Comparison of ENCODE assay signal across 8 mouse cellular contexts in the genomic region with DNA sequence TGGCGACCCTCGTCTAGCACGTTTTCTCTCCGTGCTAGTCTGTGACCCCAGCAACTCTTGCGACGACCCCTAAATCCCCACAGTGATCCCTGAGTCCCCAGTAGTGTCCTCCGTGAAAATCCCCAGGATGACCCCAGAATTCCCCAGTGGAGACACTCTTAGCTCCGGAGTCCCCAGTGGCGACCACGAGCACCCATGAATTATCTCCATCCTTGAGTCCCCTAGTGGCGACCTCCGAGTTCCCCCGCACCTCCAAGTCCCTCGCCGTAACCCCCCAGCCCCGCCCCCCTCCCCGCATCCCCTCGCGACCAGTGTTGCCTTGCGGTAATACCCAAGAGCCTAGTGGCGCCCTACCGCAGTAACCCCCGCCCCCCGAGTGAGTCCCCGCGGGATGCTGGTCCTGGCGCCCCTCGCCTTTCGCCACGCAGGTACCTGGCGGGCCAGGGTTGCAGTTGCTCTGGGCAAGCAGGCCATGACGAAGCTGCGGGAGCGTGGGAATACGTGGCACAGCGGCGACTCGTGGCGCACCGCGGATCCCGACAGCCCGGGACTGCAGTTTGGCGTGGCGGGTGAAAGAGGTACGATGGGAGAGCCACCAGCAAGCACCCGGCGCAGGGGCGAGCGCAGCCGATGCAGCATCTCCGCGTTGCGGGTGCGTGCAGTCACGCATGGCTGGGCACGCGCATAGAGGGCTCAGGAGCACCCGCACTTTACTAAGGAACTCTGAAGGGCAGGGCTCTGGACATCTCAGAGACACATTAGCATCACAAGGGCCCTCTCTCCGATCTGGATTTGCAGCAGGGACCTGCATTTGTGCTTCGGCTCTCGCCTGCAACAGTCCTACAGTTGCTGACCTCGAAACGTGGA. TPM values are rescaled to one million over a fixed set of nuclear protein-coding genes. Genes with fewer than 3 reads are reported as not detected.
A peak's percentile ranks its signal among the peaks of the same experiment; 100 is the strongest.
DNase-seq lines count a peak whose midpoint lies in the region; ATAC-seq and TF ChIP-seq lines count a peak whose summit lies in the region.

No protein-coding gene starts in this region.

- 1% methylated on average over 64 of the region's 64 CpGs for WGBS in hindbrain, embryonic 12.5 days
- 14% methylated on average over 62 of the region's 64 CpGs for WGBS in limb, embryonic 14.5 days

- H3K9ac ChIP-seq in hindbrain, embryonic 12.5 days, result peak overlapping the region; percentile 73
- H3K9ac ChIP-seq in limb, embryonic 14.5 days (ENCODE audit: low read depth, low read length, severe bottlenecking), result peak overlapping the region; percentile 47

- no peak for TF ChIP-seq POLR2A in limb, embryonic 14.5 days (IDR thresholded peaks at IDR 0.05; ENCODE audit: borderline replicate concordance, extremely low read depth, insufficient read depth, insufficient read length)

- intact Hi-C loops in gastrocnemius, postnatal 36 days (cut with DNase I), result no loop called here

- H3K27me3 ChIP-seq in E14TG2a.4 (ENCODE audit: insufficient read depth, low read length), result no peaks in the 10 kb centered on the region
- H3K27me3 ChIP-seq in hindbrain, embryonic 12.5 days, result no peaks in the 10 kb centered on the region
- H3K27me3 ChIP-seq in limb, embryonic 14.5 days (ENCODE audit: control insufficient read depth, insufficient read depth, low read length), result peaks cover 4% of the 10 kb centered on the region; the same call in 1 of the 2 replicates

- TF ChIP-seq CTCF in E14TG2a.4 (conservative IDR thresholded peaks at IDR 0.05; ENCODE audit: low read length), result no peak

- ATAC-seq in hindbrain, embryonic 12.5 days (ENCODE audit: low FRiP score), result peak; percentile 29
- ATAC-seq in limb, embryonic 14.5 days (ENCODE audit: low FRiP score, low read depth), result peak; percentile 31; the same call in 1 of the 2 replicates

- peak; percentile 13 for DNase-seq in gastrocnemius, postnatal 10 days
- no peak for DNase-seq in gastrocnemius, postnatal 36 days
- DNase-seq in embryo, embryonic 10 days (ENCODE audit: low spot score), result peak; percentile 54
- no peak for DNase-seq in limb, embryonic 14.5 days (ENCODE audit: low spot score)
- peak; percentile 42 to 60 for DNase-seq in right cerebral cortex, adult 2 months (ENCODE audit: low spot score in 2 of 2)
- no peak for DNase-seq in urinary bladder, adult 18-20 months (ENCODE audit: low spot score in 2 of 2)

- H3K4me1 ChIP-seq in E14TG2a.4 (replicated peaks; ENCODE audit: low read depth, low read length), result peaks cover 77% of the 10 kb centered on the region
- H3K4me1 ChIP-seq in hindbrain, embryonic 12.5 days, result peaks cover 37% of the 10 kb centered on the region
- peaks cover 5% of the 10 kb centered on the region; the same call in 1 of the 2 replicates for H3K4me1 ChIP-seq in limb, embryonic 14.5 days (ENCODE audit: control insufficient read depth, insufficient read depth, low read length)

- H3K4me3 ChIP-seq in E14TG2a.4 (replicated peaks; ENCODE audit: low read length), result peak overlapping the region; percentile 83
- H3K4me3 ChIP-seq in hindbrain, embryonic 12.5 days, result peak overlapping the region; percentile 59
- peak overlapping the region; percentile 46 for H3K4me3 ChIP-seq in limb, embryonic 14.5 days (replicated peaks; ENCODE audit: low read length)

- peak overlapping the region; percentile 97 for H3K4me2 ChIP-seq in hindbrain, embryonic 12.5 days (replicated peaks)
- H3K4me2 ChIP-seq in limb, embryonic 14.5 days (replicated peaks; ENCODE audit: low read depth, low read length, severe bottlenecking), result peak overlapping the region; percentile 93

- H3K27ac ChIP-seq in hindbrain, embryonic 12.5 days, result peak overlapping the region; percentile 76
- no peak overlapping the region for H3K27ac ChIP-seq in limb, embryonic 14.5 days (replicated peaks; ENCODE audit: low read depth, low read length)

- H3K9me3 ChIP-seq in E14TG2a.4 (ENCODE audit: low read length), result no peaks in the 10 kb centered on the region
- no peaks in the 10 kb centered on the region for H3K9me3 ChIP-seq in hindbrain, embryonic 12.5 days (replicated peaks)
- no peaks in the 10 kb centered on the region for H3K9me3 ChIP-seq in limb, embryonic 14.5 days (ENCODE audit: control insufficient read depth, low read length)

- peaks cover 57% of the 10 kb centered on the region for H3K36me3 ChIP-seq in E14TG2a.4 (ENCODE audit: insufficient read depth, low read length)
- H3K36me3 ChIP-seq in hindbrain, embryonic 12.5 days, result no peaks in the 10 kb centered on the region
- H3K36me3 ChIP-seq in limb, embryonic 14.5 days (ENCODE audit: control insufficient read depth, insufficient read depth, low read length), result no peaks in the 10 kb centered on the region

RNA-seq across cellular contexts. Expression of gene Bcat1, which starts 27.6 kb away (rescaled TPM):
- total RNA-seq in gastrocnemius, postnatal 10 days (2021), result 10 to 100 TPM; 12.3 to 16.6 TPM
- 1 to 10 TPM; 1.1 to 2.9 TPM for total RNA-seq in gastrocnemius, postnatal 36 days (2021)
- polyA plus RNA-seq in hindbrain, embryonic 12.5 days (2016; fragmentation: Nextera tagmentation; extraction: Ambion mirVana), result 90.5 and 91.5 TPM in 2 replicates
- 10.9 and 11.6 TPM in 2 replicates for polyA plus RNA-seq in limb, embryonic 14.5 days (2012; rRNA removed)
- polyA plus RNA-seq in limb, embryonic 14.5 days (2014; fragmentation: Nextera tagmentation; extraction: Ambion mirVana), result 30.4 and 34.0 TPM in 2 replicates

Comparison
In these comparisons a context has a peak if more than half of its experiments do, and no peak if none do; other contexts are left out.
1. DNase-seq: peak in gastrocnemius, postnatal 10 days (single experiment), embryo, embryonic 10 days (single experiment) and right cerebral cortex, adult 2 months (2 of 2); none in gastrocnemius, postnatal 36 days (0 of 2), limb, embryonic 14.5 days (single experiment) and urinary bladder, adult 18-20 months (0 of 2).
2. Peak in every context shown above with its lines, with median percentiles within 50 percentile points of each other: H3K4me3 ChIP-seq.